Mouse (Mus musculus) hindbrain, embryonic 16.5 days (tissue): Measurements from ENCODE around the gene Sfta2. TPM values are rescaled to one million over a fixed set of nuclear protein-coding genes. Genes with fewer than 3 reads are reported as not detected.

ENCODE experiments used
- ATAC-seq: fragments of 200-750 bp; cut with Nextera tagmentation; 2 replicates; pipeline ENCODE4 v1.8.0; 2017; ENCODE audit warnings: moderate TSS enrichment, moderate library complexity
- H3K27ac ChIP-seq: fragments of 300-500 bp; sonication (generic); 2 replicates; pipeline ENCODE4 v1.5.1; 2014; ENCODE audit warnings: low read depth, mild to moderate bottlenecking, control low read depth, low read length, moderate library complexity
- H3K27me3 ChIP-seq: fragments of 300-500 bp; sonication (generic); replicated peaks from 2 replicates; pipeline ENCODE4 v1.6.1; 2014; ENCODE audit warnings: low read length; ENCODE audit not compliant: control insufficient read depth, insufficient read depth
- H3K36me3 ChIP-seq: fragments of 300-500 bp; sonication (generic); 2 replicates; pipeline ENCODE4 v1.6.1; 2014; ENCODE audit warnings: mild to moderate bottlenecking, low read length, moderate library complexity, mixed read lengths; ENCODE audit not compliant: control insufficient read depth, insufficient read depth
- H3K4me1 ChIP-seq: fragments of 300-500 bp; sonication (generic); 2 replicates; pipeline ENCODE4 v1.6.1; 2014; ENCODE audit warnings: low read depth, low read length; ENCODE audit not compliant: control insufficient read depth, insufficient read depth
- H3K4me2 ChIP-seq: fragments of 300-500 bp; sonication (generic); 2 replicates; pipeline ENCODE4 v1.6.1; 2014; ENCODE audit warnings: mild to moderate bottlenecking, low read length, control low read depth, moderate library complexity
- H3K4me3 ChIP-seq: fragments of 300-500 bp; sonication (generic); 2 replicates; pipeline ENCODE4 v1.5.1; 2014; ENCODE audit warnings: mild to moderate bottlenecking, low read length, control low read depth, moderate library complexity
- H3K9ac ChIP-seq: fragments of 300-500 bp; sonication (generic); 2 replicates; pipeline ENCODE4 v1.6.1; 2014; ENCODE audit warnings: low read depth, mild to moderate bottlenecking, control low read depth, low read length, moderate library complexity
- H3K9me3 ChIP-seq: fragments of 300-500 bp; sonication (generic); 2 replicates; pipeline ENCODE4 v1.6.1; 2014; ENCODE audit warnings: mild to moderate bottlenecking, low read length, moderate library complexity; ENCODE audit not compliant: control insufficient read depth
- WGBS: fragments of 180-500 bp; shearing (Covaris S2); extraction: QIAGEN DNeasy Blood & Tissue Kit; methylation state at CpG from one replicate; pipeline ENCODE4 v1.1.7; 2014; 5-methylcytosine and 5-hydroxymethylcytosine counted together
- polyA plus RNA-seq: library from polyadenylated mRNA; unstranded; fragments of >200 nt; fragmentation: Nextera tagmentation; extraction: Ambion mirVana; gene quantifications from 2 replicates; pipeline ENCODE4 v1.2.1, GENCODE M21; 2015

Sfta2 gene
- polyA plus RNA-seq, 1 experiment from 2014 or later: not detected

GRCm38 (mm10) chr17:35590410-35591218 is 10.7 kb upstream of the Sfta2 start:
- Histone ChIP-seq H3K4me3 (no peak overlapping the region), H3K9ac (no peak overlapping the region), H3K27ac (peak overlapping the region; percentile 60), H3K27me3 (no peaks in the 10 kb centered on the region), H3K4me2 (peak overlapping the region; percentile 24; the same call in 1 of the 2 replicates), H3K4me1 (no peaks in the 10 kb centered on the region), H3K36me3 (no peaks in the 10 kb centered on the region), H3K9me3 (no peaks in the 10 kb centered on the region; the same call in 1 of the 2 replicates)
- 47% methylated on average over 21 of the region's 21 CpGs for WGBS
- peak; percentile 93 for ATAC-seq

- ATAC-seq: no peak
- H3K27ac ChIP-seq: peak overlapping the region; percentile 60
- 40% methylated on average over 7 of the region's 7 CpGs for WGBS
Measured at GRCm38 (mm10) chr17:35591219-35591578, 10.2 kb upstream of the Sfta2 start.

GRCm38 (mm10) chr17:35591731-35592130 is 9.6 kb upstream of the Sfta2 start:
- 94% methylated on average over 15 of the region's 15 CpGs for WGBS
- Histone ChIP-seq H3K9me3 (no peaks in the 10 kb centered on the region; the same call in 1 of the 2 replicates), H3K4me1 (no peaks in the 10 kb centered on the region), H3K4me3 (no peak overlapping the region), H3K9ac (no peak overlapping the region), H3K4me2 (no peak overlapping the region), H3K27ac (no peak overlapping the region), H3K36me3 (no peaks in the 10 kb centered on the region), H3K27me3 (no peaks in the 10 kb centered on the region)
- no peak for ATAC-seq

More at GRCm38 (mm10) chr17:35591219-35591578, 10.2 kb upstream of the Sfta2 start:
- Histone ChIP-seq H3K9me3 (no peaks in the 10 kb centered on the region; the same call in 1 of the 2 replicates), H3K9ac (no peak overlapping the region), H3K27me3 (no peaks in the 10 kb centered on the region), H3K4me2 (peak overlapping the region; percentile 24; the same call in 1 of the 2 replicates), H3K36me3 (no peaks in the 10 kb centered on the region), H3K4me1 (no peaks in the 10 kb centered on the region), H3K4me3 (no peak overlapping the region)

- WGBS: 81% methylated on average over 9 of the region's 9 CpGs
- Histone ChIP-seq H3K27me3 (no peaks in the 10 kb centered on the region), H3K36me3 (no peaks in the 10 kb centered on the region), H3K27ac (no peak overlapping the region), H3K4me2 (no peak overlapping the region), H3K9ac (no peak overlapping the region), H3K4me3 (no peak overlapping the region), H3K9me3 (no peaks in the 10 kb centered on the region; the same call in 1 of the 2 replicates), H3K4me1 (no peaks in the 10 kb centered on the region)
- no peak for ATAC-seq
Measured at GRCm38 (mm10) chr17:35592131-35592530, 9.2 kb upstream of the Sfta2 start.

GRCm38 (mm10) chr17:35593786-35594185 is 7.6 kb upstream of the Sfta2 start:
- 44% methylated on average over 4 of the region's 4 CpGs for WGBS

GRCm38 (mm10) chr17:35594456-35594855 is 6.9 kb upstream of the Sfta2 start:
- WGBS: 87% methylated on average over 7 of the region's 7 CpGs
- ATAC-seq: no peak

More at GRCm38 (mm10) chr17:35593786-35594185, 7.6 kb upstream of the Sfta2 start:
- H3K9me3 ChIP-seq: no peaks in the 10 kb centered on the region
- no peak overlapping the region for H3K27ac ChIP-seq
- no peak overlapping the region for H3K9ac ChIP-seq
- H3K27me3 ChIP-seq: no peaks in the 10 kb centered on the region
- H3K4me2 ChIP-seq: no peak overlapping the region
- no peaks in the 10 kb centered on the region for H3K4me1 ChIP-seq
- H3K36me3 ChIP-seq: no peaks in the 10 kb centered on the region
- H3K4me3 ChIP-seq: no peak overlapping the region
- no peak for ATAC-seq

GRCm38 (mm10) chr17:35597399-35597798 is 4.0 kb upstream of the Sfta2 start:
- no peak for ATAC-seq
- Histone ChIP-seq H3K4me2 (no peak overlapping the region), H3K36me3 (no peaks in the 10 kb centered on the region), H3K27me3 (no peaks in the 10 kb centered on the region), H3K4me3 (no peak overlapping the region), H3K9ac (no peak overlapping the region), H3K9me3 (no peaks in the 10 kb centered on the region), H3K27ac (no peak overlapping the region), H3K4me1 (no peaks in the 10 kb centered on the region)
- 98% methylated on average over 3 of the region's 3 CpGs for WGBS

More at GRCm38 (mm10) chr17:35594456-35594855, 6.9 kb upstream of the Sfta2 start:
- H3K4me1 ChIP-seq: no peaks in the 10 kb centered on the region
- no peaks in the 10 kb centered on the region for H3K9me3 ChIP-seq
- H3K4me2 ChIP-seq: no peak overlapping the region
- H3K4me3 ChIP-seq: no peak overlapping the region
- H3K27ac ChIP-seq: no peak overlapping the region
- no peaks in the 10 kb centered on the region for H3K27me3 ChIP-seq
- no peak overlapping the region for H3K9ac ChIP-seq
- H3K36me3 ChIP-seq: no peaks in the 10 kb centered on the region

GRCm38 (mm10) chr17:35601736-35602354 is 496 bp downstream of the Sfta2 start:
- 64% methylated on average over 8 of the region's 8 CpGs for WGBS
- no peak overlapping the region for H3K4me3 ChIP-seq
- no peaks in the 10 kb centered on the region for H3K27me3 ChIP-seq
- no peak for ATAC-seq
- H3K4me1 ChIP-seq: no peaks in the 10 kb centered on the region
- H3K9me3 ChIP-seq: no peaks in the 10 kb centered on the region
- no peaks in the 10 kb centered on the region for H3K36me3 ChIP-seq
- no peak overlapping the region for H3K9ac ChIP-seq
- H3K27ac ChIP-seq: no peak overlapping the region
- no peak overlapping the region for H3K4me2 ChIP-seq

GRCm38 (mm10) chr17:35617127-35617526 is 15.8 kb downstream of the Sfta2 start:
- WGBS: 81% methylated on average over 4 of the region's 4 CpGs

More at GRCm38 (mm10) chr17:35617127-35617526, 15.8 kb downstream of the Sfta2 start:
- no peaks in the 10 kb centered on the region for H3K4me1 ChIP-seq
- H3K4me3 ChIP-seq: no peak overlapping the region
- no peak for ATAC-seq
- H3K36me3 ChIP-seq: no peaks in the 10 kb centered on the region
- H3K9ac ChIP-seq: no peak overlapping the region
- H3K9me3 ChIP-seq: no peaks in the 10 kb centered on the region
- H3K27ac ChIP-seq: no peak overlapping the region
- no peak overlapping the region for H3K4me2 ChIP-seq
- no peaks in the 10 kb centered on the region for H3K27me3 ChIP-seq
